Comparison of ENCODE assay signal across 19 mouse cellular contexts in genomic region chr1:160013042-160013441, GRCm38 (mm10). TPM values are rescaled to one million over a fixed set of nuclear protein-coding genes. Genes with fewer than 3 reads are reported as not detected.
A peak's percentile ranks its signal among the peaks of the same experiment; 100 is the strongest.
DNase-seq lines count a peak whose midpoint lies in the region; ATAC-seq and TF ChIP-seq lines count a peak whose summit lies in the region.
"Had no signal": no experiment of that assay in that cellular context is flagged by ENCODE, and none has a peak within 500 bp of the region (broad histone marks: within the 10 kb centered on the region; RNA-seq: fewer than 3 reads in every experiment).

No protein-coding gene starts in this region.

- peak overlapping the region; percentile 29; the same call in 1 of the 2 replicates for H3K27ac ChIP-seq in bone marrow macrophage, adult 2 months (ENCODE audit: insufficient read depth, low read depth, low read length)
- H3K27ac ChIP-seq in forebrain, embryonic 15.5 days (replicated peaks): no peak overlapping the region
- H3K27ac ChIP-seq: embryonic facial prominence, embryonic 12.5 days; heart, embryonic 10.5 days; hindbrain, embryonic 13.5 days; hindbrain, postnatal 0 days had no signal

- H3K36me3 ChIP-seq in splenic B cell, adult 2 months (ENCODE audit: control insufficient read depth, insufficient read depth, low read length, poor library complexity, severe bottlenecking): no peaks in the 10 kb centered on the region
- no peaks in the 10 kb centered on the region for H3K36me3 ChIP-seq in forebrain, embryonic 15.5 days
- H3K36me3 ChIP-seq: embryonic facial prominence, embryonic 12.5 days; G1E; heart, embryonic 10.5 days; hindbrain, embryonic 13.5 days had no signal

- WGBS in forebrain, embryonic 15.5 days: 92% methylated on average over 3 of the region's 3 CpGs

- peaks cover 8% of the 10 kb centered on the region for H3K4me1 ChIP-seq in bone marrow macrophage, adult 2 months (ENCODE audit: control insufficient read depth, insufficient read depth, low read length)
- H3K4me1 ChIP-seq in forebrain, embryonic 15.5 days: no peaks in the 10 kb centered on the region
- H3K4me1 ChIP-seq: embryonic facial prominence, embryonic 12.5 days; heart, embryonic 10.5 days; hindbrain, embryonic 13.5 days had no signal

- DNase-seq in 416B (ENCODE audit: low read depth): peak; percentile 11
- DNase-seq in splenic B cell, adult 2 months (ENCODE audit: low read depth, low spot score): peak; percentile 48
- DNase-seq in gastrocnemius, postnatal 36 days: no peak
- DNase-seq: adrenal gland, postnatal 10 days; cerebellum, adult 2 months; cerebellum, postnatal 10 days; forebrain, postnatal 0 days; gastrocnemius, postnatal 14 days; heart, adult 18-20 months; heart, postnatal 10 days; heart, postnatal 4 days had no signal

- H3K27me3 ChIP-seq in splenic B cell, adult 2 months (ENCODE audit: control insufficient read depth, insufficient read depth, low read length, poor library complexity, severe bottlenecking): no peaks in the 10 kb centered on the region
- H3K27me3 ChIP-seq in forebrain, embryonic 15.5 days: no peaks in the 10 kb centered on the region
- H3K27me3 ChIP-seq: embryonic facial prominence, embryonic 12.5 days; hindbrain, embryonic 13.5 days had no signal

- H3K4me3 ChIP-seq in bone marrow macrophage, adult 2 months (ENCODE audit: insufficient read depth, low read length): no peak overlapping the region
- no peak overlapping the region for H3K4me3 ChIP-seq in forebrain, embryonic 15.5 days
- H3K4me3 ChIP-seq: embryonic facial prominence, embryonic 12.5 days; heart, embryonic 10.5 days; hindbrain, embryonic 13.5 days had no signal

- ATAC-seq in megakaryocyte, adult 5-6 weeks (ENCODE audit: poor library complexity, severe bottlenecking): peak; percentile 96
- no peak for ATAC-seq in forebrain, embryonic 15.5 days (replicated peaks)
- ATAC-seq: forebrain, postnatal 0 days; hindbrain, postnatal 0 days had no signal

- no peak overlapping the region for H3K9ac ChIP-seq in forebrain, embryonic 15.5 days (replicated peaks)
- H3K9ac ChIP-seq: embryonic facial prominence, embryonic 12.5 days; forebrain, postnatal 0 days; hindbrain, embryonic 13.5 days had no signal

- intact Hi-C loops in gastrocnemius, postnatal 36 days (cut with DNase I): no loop called here

- H3K9me3 ChIP-seq in forebrain, embryonic 15.5 days: no peaks in the 10 kb centered on the region
- H3K9me3 ChIP-seq: embryonic facial prominence, embryonic 12.5 days; G1E; heart, embryonic 10.5 days; hindbrain, embryonic 13.5 days had no signal

- no peak overlapping the region for H3K4me2 ChIP-seq in forebrain, embryonic 15.5 days (replicated peaks)
- H3K4me2 ChIP-seq: embryonic facial prominence, embryonic 12.5 days; hindbrain, embryonic 13.5 days had no signal

- TF ChIP-seq POLR2A in bone marrow macrophage, adult 2 months (IDR thresholded peaks at IDR 0.05; ENCODE audit: borderline replicate concordance, low read depth, low read length): no peak

- TF ChIP-seq CTCF in bone marrow macrophage, adult 2 months (IDR thresholded peaks at IDR 0.05; ENCODE audit: low read depth, low read length): no peak

RNA-seq across cellular contexts. Expression of gene 4930523C07Rik, which starts 31.1 kb away (rescaled TPM):
- polyA plus RNA-seq in bone marrow macrophage, adult 2 months (2012; ENCODE audit: insufficient read depth, insufficient read length, missing spikeins): 8.8 and 9.3 TPM in 2 replicates
- total RNA-seq in megakaryocyte, adult 5-6 weeks (2015): 54.6 and 66.3 TPM in 2 replicates
- 48.8 and 62.2 TPM in 2 replicates for total RNA-seq in megakaryocyte, adult 5-6 weeks (2017)
- polyA plus RNA-seq in forebrain, embryonic 15.5 days (2015; fragmentation: Nextera tagmentation; extraction: Ambion mirVana): 2.1 and 2.7 TPM in 2 replicates
- 1 to 10 TPM; 5.1 to 5.7 TPM for total RNA-seq in gastrocnemius, postnatal 36 days (2021)
- polyA plus RNA-seq: G1E had no signal

Comparison
In these comparisons a context has a peak if more than half of its experiments do, and no peak if none do; other contexts are left out.
1. DNase-seq: peak in 416B (single experiment) and splenic B cell, adult 2 months (single experiment); none in gastrocnemius, postnatal 36 days (0 of 2).
2. RNA of gene 4930523C07Rik, which starts 31.1 kb away (total RNA-seq): 48.8 to 66.3 TPM in megakaryocyte, adult 5-6 weeks; 5.1 to 5.7 TPM in gastrocnemius, postnatal 36 days; every median in the first group is over 4 times any median in the second.